Mouse (Mus musculus) lung, embryonic 14.5 days (tissue): Measurements from ENCODE around the gene Dock10. TPM values are rescaled to one million over a fixed set of nuclear protein-coding genes. Genes with fewer than 3 reads are reported as not detected.

ENCODE experiments used
- ATAC-seq: fragments of 200-750 bp; cut with Nextera tagmentation; 2 replicates; pipeline ENCODE4 v1.8.0; 2017; ENCODE audit warnings: mild to moderate bottlenecking, moderate TSS enrichment, moderate library complexity; ENCODE audit not compliant: insufficient read depth
- DNase-seq: peaks from one replicate; pipeline ENCODE4 v3.0.0-alpha.2; 2015
- H3K27ac ChIP-seq: fragments of 300-500 bp; sonication (generic); 2 replicates; pipeline ENCODE4 v1.5.1; 2014; ENCODE audit warnings: low read depth, mild to moderate bottlenecking, moderate library complexity
- H3K27me3 ChIP-seq: fragments of 300-500 bp; sonication (generic); 2 replicates; pipeline ENCODE4 v1.6.1; 2014; ENCODE audit warnings: low read length, control low read depth; ENCODE audit not compliant: insufficient read depth
- H3K36me3 ChIP-seq: fragments of 300-500 bp; sonication (generic); 2 replicates; pipeline ENCODE4 v1.6.1; 2014; ENCODE audit warnings: control low read depth; ENCODE audit not compliant: insufficient read depth
- H3K4me1 ChIP-seq: fragments of 300-500 bp; sonication (generic); 2 replicates; pipeline ENCODE4 v1.6.1; 2014; ENCODE audit warnings: antibody characterized with exemption, control low read depth; ENCODE audit not compliant: insufficient read depth
- H3K4me2 ChIP-seq: fragments of 300-500 bp; sonication (generic); 2 replicates; pipeline ENCODE4 v1.6.1; 2014; ENCODE audit warnings: mild to moderate bottlenecking
- H3K4me3 ChIP-seq: fragments of 300-500 bp; sonication (generic); 2 replicates; pipeline ENCODE4 v1.5.1; 2014; ENCODE audit warnings: low read depth, low read length
- H3K9ac ChIP-seq: fragments of 300-500 bp; sonication (generic); 2 replicates; pipeline ENCODE4 v1.6.1; 2014
- H3K9me3 ChIP-seq: fragments of 300-500 bp; sonication (generic); 2 replicates; pipeline ENCODE4 v1.6.1; 2016; ENCODE audit warnings: low read depth, low read length, control low read depth
- CTCF ChIP-seq: IDR thresholded peaks from 2 replicates; pipeline ENCODE4 v1.5.1; 2016; ENCODE audit warnings: antibody characterized with exemption, low read depth
- WGBS: fragments of 180-500 bp; shearing (Covaris S2); extraction: QIAGEN DNeasy Blood & Tissue Kit; methylation state at CpG from one replicate; pipeline ENCODE4 v1.1.7; 2014; 5-methylcytosine and 5-hydroxymethylcytosine counted together
- polyA plus RNA-seq: library from polyadenylated mRNA; unstranded; fragments of >200 nt; fragmentation: Nextera tagmentation; extraction: Ambion mirVana; gene quantifications from 2 replicates; pipeline ENCODE4 v1.2.1, GENCODE M21; 2014

The Dock10 gene
- polyA plus RNA-seq, 1 experiment from 2014 or later, result 4.9 TPM

GRCm38 (mm10) chr1:80746691-80747463 is 11.4 kb downstream of the Dock10 start:
- DNase-seq (no peak), ATAC-seq (no peak)
- WGBS, result 46% methylated on average over 2 of the region's 2 CpGs
- Histone ChIP-seq H3K27me3 (no peaks in the 10 kb centered on the region), H3K27ac (no peak overlapping the region), H3K36me3 (no peaks in the 10 kb centered on the region), H3K4me1 (no peaks in the 10 kb centered on the region), H3K4me2 (no peak overlapping the region), H3K9ac (no peak overlapping the region), H3K9me3 (no peaks in the 10 kb centered on the region), H3K4me3 (no peak overlapping the region)
- TF ChIP-seq CTCF, result no peak

- H3K27me3 ChIP-seq, result no peaks in the 10 kb centered on the region
Observed at GRCm38 (mm10) chr1:80746195-80746594, 12.1 kb downstream of the Dock10 start.

GRCm38 (mm10) chr1:80739472-80739871 is 18.9 kb downstream of the Dock10 start:
- no peaks in the 10 kb centered on the region for H3K9me3 ChIP-seq
- H3K4me2 ChIP-seq, result no peak overlapping the region
- no peak overlapping the region for H3K9ac ChIP-seq
- DNase-seq (no peak), ATAC-seq (no peak)
- no peak overlapping the region for H3K27ac ChIP-seq
- no peaks in the 10 kb centered on the region for H3K36me3 ChIP-seq
- no peaks in the 10 kb centered on the region for H3K4me1 ChIP-seq
- no peak overlapping the region for H3K4me3 ChIP-seq
- H3K27me3 ChIP-seq, result no peaks in the 10 kb centered on the region
- TF ChIP-seq CTCF, result no peak
- WGBS, result 47% methylated on average over 1 of the region's 1 CpGs

More at GRCm38 (mm10) chr1:80746195-80746594, 12.1 kb downstream of the Dock10 start:
- Histone ChIP-seq H3K9ac (no peak overlapping the region), H3K9me3 (no peaks in the 10 kb centered on the region), H3K4me1 (no peaks in the 10 kb centered on the region), H3K36me3 (no peaks in the 10 kb centered on the region), H3K27ac (no peak overlapping the region), H3K4me2 (no peak overlapping the region), H3K4me3 (no peak overlapping the region)
- TF ChIP-seq CTCF, result no peak
- no peak for ATAC-seq
- 77% methylated on average over 6 of the region's 6 CpGs for WGBS
- DNase-seq, result no peak

GRCm38 (mm10) chr1:80737812-80738391 is 20.4 kb downstream of the Dock10 start:
- 64% methylated on average over 5 of the region's 5 CpGs for WGBS
- Histone ChIP-seq H3K36me3 (no peaks in the 10 kb centered on the region), H3K9ac (no peak overlapping the region), H3K4me1 (no peaks in the 10 kb centered on the region), H3K4me2 (no peak overlapping the region), H3K27ac (no peak overlapping the region), H3K27me3 (no peaks in the 10 kb centered on the region), H3K4me3 (no peak overlapping the region), H3K9me3 (no peaks in the 10 kb centered on the region)
- no peak for TF ChIP-seq CTCF
- no peak for ATAC-seq
- no peak for DNase-seq

GRCm38 (mm10) chr1:80730582-80730981 is 27.7 kb downstream of the Dock10 start:
- Histone ChIP-seq H3K9ac (no peak overlapping the region), H3K9me3 (no peaks in the 10 kb centered on the region), H3K4me3 (no peak overlapping the region), H3K36me3 (no peaks in the 10 kb centered on the region), H3K4me1 (no peaks in the 10 kb centered on the region), H3K27me3 (no peaks in the 10 kb centered on the region), H3K4me2 (no peak overlapping the region), H3K27ac (no peak overlapping the region)
- TF ChIP-seq CTCF, result no peak
- 71% methylated on average over 5 of the region's 5 CpGs for whole genome bisulfite sequencing
- DNase-seq (no peak), ATAC-seq (no peak)

GRCm38 (mm10) chr1:80730174-80730573 is 28.2 kb downstream of the Dock10 start:
- no peak overlapping the region for H3K4me2 ChIP-seq
- H3K4me1 ChIP-seq, result no peaks in the 10 kb centered on the region
- ATAC-seq (no peak), DNase-seq (no peak)
- no peak overlapping the region for H3K4me3 ChIP-seq
- WGBS, result 86% methylated on average over 4 of the region's 4 CpGs
- no peaks in the 10 kb centered on the region for H3K27me3 ChIP-seq
- no peaks in the 10 kb centered on the region for H3K36me3 ChIP-seq
- no peak overlapping the region for H3K9ac ChIP-seq
- no peak for TF ChIP-seq CTCF
- no peak overlapping the region for H3K27ac ChIP-seq
- no peaks in the 10 kb centered on the region for H3K9me3 ChIP-seq

GRCm38 (mm10) chr1:80728183-80728582 is 30.1 kb downstream of the Dock10 start:
- H3K9me3 ChIP-seq, result no peaks in the 10 kb centered on the region
- H3K27me3 ChIP-seq, result no peaks in the 10 kb centered on the region
- no peak overlapping the region for H3K9ac ChIP-seq
- no peaks in the 10 kb centered on the region for H3K36me3 ChIP-seq
- H3K4me3 ChIP-seq, result no peak overlapping the region
- TF ChIP-seq CTCF, result no peak
- ATAC-seq, result no peak
- 69% methylated on average over 1 of the region's 1 CpGs for WGBS
- no peak for DNase-seq
- H3K4me2 ChIP-seq, result no peak overlapping the region
- no peaks in the 10 kb centered on the region for H3K4me1 ChIP-seq
- H3K27ac ChIP-seq, result no peak overlapping the region
